Mouse (Mus musculus) midbrain, postnatal 0 days (tissue): ENCODE results near the gene Birc7. TPM values are rescaled to one million over a fixed set of nuclear protein-coding genes. Genes with fewer than 3 reads are reported as not detected.
A peak's percentile ranks its signal among the peaks of the same experiment; 100 is the strongest.

Source experiments
- ATAC-seq: fragments of 200-750 bp; cut with Nextera tagmentation; 2 replicates; pipeline ENCODE4 v1.8.0; 2017; ENCODE audit warnings: moderate number of reproducible peaks, mild to moderate bottlenecking, moderate TSS enrichment, moderate library complexity; ENCODE audit not compliant: low FRiP score
- DNase-seq: peaks from one replicate; pipeline ENCODE4 v3.0.0-alpha.2; 2015; ENCODE audit warnings: low spot score
- H3K27ac ChIP-seq: fragments of 300-500 bp; sonication (generic); 2 replicates; pipeline ENCODE4 v1.5.1; 2014; ENCODE audit warnings: low read depth, mild to moderate bottlenecking, low read length, mixed read lengths
- H3K27me3 ChIP-seq: fragments of 300-500 bp; sonication (generic); 2 replicates; pipeline ENCODE4 v1.6.1; 2014; ENCODE audit warnings: low read length, control low read depth, mixed read lengths; ENCODE audit not compliant: insufficient read depth
- H3K36me3 ChIP-seq: fragments of 300-500 bp; sonication (generic); 2 replicates; pipeline ENCODE4 v1.6.1; 2014; ENCODE audit warnings: low read length, control low read depth, mixed read lengths; ENCODE audit not compliant: insufficient read depth
- H3K4me1 ChIP-seq: fragments of 300-500 bp; sonication (generic); 2 replicates; pipeline ENCODE4 v1.6.1; 2014; ENCODE audit warnings: mild to moderate bottlenecking, control low read depth, antibody characterized with exemption, low read length, mixed read lengths; ENCODE audit not compliant: insufficient read depth
- H3K4me2 ChIP-seq: fragments of 300-500 bp; sonication (generic); 2 replicates; pipeline ENCODE4 v1.6.1; 2014; ENCODE audit warnings: low read depth, mild to moderate bottlenecking, low read length, mixed read lengths; ENCODE audit not compliant: poor library complexity, severe bottlenecking
- H3K4me3 ChIP-seq: fragments of 300-500 bp; sonication (generic); 2 replicates; pipeline ENCODE4 v1.5.1; 2014; ENCODE audit warnings: low read depth, mild to moderate bottlenecking, low read length, moderate library complexity
- H3K9ac ChIP-seq: fragments of 300-500 bp; sonication (generic); replicated peaks from 2 replicates; pipeline ENCODE4 v1.6.1; 2014; ENCODE audit warnings: mild to moderate bottlenecking, low read length, moderate library complexity, mixed read lengths; ENCODE audit not compliant: poor library complexity, severe bottlenecking
- H3K9me3 ChIP-seq: fragments of 300-500 bp; sonication (generic); 2 replicates; pipeline ENCODE4 v1.6.1; 2016; ENCODE audit warnings: low read length, control low read depth
- CTCF ChIP-seq: IDR thresholded peaks from 2 replicates; pipeline ENCODE4 v1.5.1; 2016; ENCODE audit warnings: antibody characterized with exemption, mild to moderate bottlenecking
- WGBS: fragments of 180-500 bp; shearing (Covaris S2); extraction: QIAGEN DNeasy Blood & Tissue Kit; methylation state at CpG from one replicate; pipeline ENCODE4 v1.1.7; 2014; 5-methylcytosine and 5-hydroxymethylcytosine counted together
- polyA plus RNA-seq: library from polyadenylated mRNA; unstranded; fragments of >200 nt; fragmentation: Nextera tagmentation; extraction: Ambion mirVana; gene quantifications from 2 replicates; pipeline ENCODE4 v1.2.1, GENCODE M21; 2015
- total RNA-seq: library from RNA; depleted of rRNA; stranded (reverse); fragments of >200 nt; gene quantifications from 2 replicates; pipeline ENCODE4 v1.2.3, GENCODE M21; 2014

Birc7 gene
- total and polyA plus RNA-seq, 2 experiments from 2014 or later: 0.10 TPM; not detected in 1

DNA sequence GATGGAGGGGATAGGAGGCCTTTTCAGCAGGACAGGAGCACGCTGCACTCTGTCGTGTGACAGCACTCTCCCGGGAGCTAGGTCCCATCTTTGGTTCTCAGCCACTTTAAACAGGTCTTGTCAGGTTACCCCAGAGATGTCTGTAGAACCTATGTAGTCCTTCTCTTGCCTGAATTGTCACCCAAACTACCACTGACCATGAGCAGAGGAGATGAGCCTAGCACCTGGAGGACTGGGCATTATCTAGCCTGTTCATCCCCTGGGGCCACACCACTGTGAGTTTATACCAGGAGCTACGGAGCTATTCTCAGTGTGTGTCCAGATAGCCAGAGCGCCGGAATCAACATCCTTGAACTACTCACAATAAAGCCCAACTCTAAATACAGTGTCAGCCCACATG is 31.0 kb upstream of the Birc7 start:
- DNase-seq (no peak), ATAC-seq (no peak)
- no peak for TF ChIP-seq CTCF
- Histone ChIP-seq H3K9ac (no peak overlapping the region), H3K27ac (peak overlapping the region; percentile 99), H3K27me3 (no peaks in the 10 kb centered on the region), H3K9me3 (no peaks in the 10 kb centered on the region), H3K4me3 (no peak overlapping the region), H3K36me3 (no peaks in the 10 kb centered on the region; the same call in 1 of the 2 replicates), H3K4me1 (peaks cover 13% of the 10 kb centered on the region), H3K4me2 (no peak overlapping the region)
- WGBS: 55% methylated on average over 6 of the region's 6 CpGs

DNA sequence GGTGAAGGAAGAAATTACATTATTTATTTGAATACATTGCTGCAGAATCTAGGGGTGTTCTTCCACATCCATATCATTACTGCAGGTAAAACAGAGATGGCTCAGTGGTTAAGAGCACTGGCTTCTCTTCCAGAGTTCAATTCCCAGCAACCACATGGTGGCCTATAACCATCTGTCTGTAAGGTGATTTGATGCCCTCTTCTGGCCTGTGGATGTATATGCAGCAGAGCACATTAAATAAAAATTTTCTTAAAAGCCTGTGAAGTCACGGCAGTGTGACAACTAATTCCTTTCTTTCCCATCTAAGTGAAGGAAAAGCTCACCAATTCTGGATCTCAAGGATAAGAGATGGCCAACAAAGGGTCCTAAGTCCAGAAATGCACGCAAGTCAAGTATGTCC is 26.7 kb upstream of the Birc7 start:
- Histone ChIP-seq H3K36me3 (peaks cover 7% of the 10 kb centered on the region; the same call in 1 of the 2 replicates), H3K9me3 (no peaks in the 10 kb centered on the region), H3K4me3 (no peak overlapping the region), H3K4me2 (no peak overlapping the region), H3K4me1 (peaks cover 4% of the 10 kb centered on the region; the same call in 1 of the 2 replicates), H3K27ac (no peak overlapping the region), H3K27me3 (no peaks in the 10 kb centered on the region), H3K9ac (no peak overlapping the region; the same call in 1 of the 2 replicates)
- 24% methylated on average over 2 of the region's 2 CpGs for WGBS
- DNase-seq: peak; percentile 79
- 0 out of 2 replicates have a peak, but pooled peaks have one; percentile 41 for ATAC-seq
- TF ChIP-seq CTCF: peak; percentile 88

DNA sequence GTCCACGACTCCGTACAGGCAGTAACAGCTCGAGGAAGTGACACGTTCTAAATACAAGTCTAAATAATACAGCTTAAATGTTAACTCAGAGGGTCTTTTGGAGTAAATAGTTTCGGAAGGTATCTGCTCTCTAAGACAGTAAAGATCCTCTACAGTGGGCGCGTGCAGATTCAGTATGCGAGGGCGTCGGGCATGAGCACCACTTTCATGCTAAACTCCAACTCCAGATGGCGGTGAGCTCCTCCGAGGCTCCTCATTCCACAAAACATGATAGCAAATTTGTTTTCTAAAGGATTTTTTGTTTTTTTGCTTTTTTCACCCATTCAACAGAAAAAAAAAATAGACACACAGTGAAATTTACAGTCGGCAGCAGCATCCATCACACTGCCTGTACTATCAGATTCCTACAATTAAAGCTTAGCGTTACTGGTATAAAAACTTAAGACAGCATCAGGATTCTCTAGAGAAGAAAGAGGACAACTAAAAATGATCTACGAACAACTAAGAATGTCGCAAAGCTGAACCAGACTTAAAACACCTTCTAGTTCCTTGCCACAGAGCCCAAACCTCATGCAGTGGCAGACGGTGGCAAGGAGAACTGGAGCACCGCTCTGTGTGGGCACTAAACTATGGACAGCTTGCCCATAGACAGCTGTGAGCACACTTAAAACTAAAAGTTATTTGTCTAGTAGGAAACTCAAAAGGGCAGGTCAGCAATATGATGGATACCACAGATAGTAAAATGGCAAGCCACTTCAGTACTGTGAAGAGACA is 24.2 kb upstream of the Birc7 start:
- Histone ChIP-seq H3K4me1 (no peaks in the 10 kb centered on the region), H3K27ac (no peak overlapping the region), H3K9me3 (no peaks in the 10 kb centered on the region), H3K4me3 (no peak overlapping the region), H3K4me2 (no peak overlapping the region), H3K27me3 (no peaks in the 10 kb centered on the region), H3K36me3 (peaks cover 7% of the 10 kb centered on the region; the same call in 1 of the 2 replicates), H3K9ac (no peak overlapping the region)
- ATAC-seq (no peak), DNase-seq (no peak)
- WGBS: 94% methylated on average over 18 of the region's 18 CpGs
- TF ChIP-seq CTCF: no peak

DNA sequence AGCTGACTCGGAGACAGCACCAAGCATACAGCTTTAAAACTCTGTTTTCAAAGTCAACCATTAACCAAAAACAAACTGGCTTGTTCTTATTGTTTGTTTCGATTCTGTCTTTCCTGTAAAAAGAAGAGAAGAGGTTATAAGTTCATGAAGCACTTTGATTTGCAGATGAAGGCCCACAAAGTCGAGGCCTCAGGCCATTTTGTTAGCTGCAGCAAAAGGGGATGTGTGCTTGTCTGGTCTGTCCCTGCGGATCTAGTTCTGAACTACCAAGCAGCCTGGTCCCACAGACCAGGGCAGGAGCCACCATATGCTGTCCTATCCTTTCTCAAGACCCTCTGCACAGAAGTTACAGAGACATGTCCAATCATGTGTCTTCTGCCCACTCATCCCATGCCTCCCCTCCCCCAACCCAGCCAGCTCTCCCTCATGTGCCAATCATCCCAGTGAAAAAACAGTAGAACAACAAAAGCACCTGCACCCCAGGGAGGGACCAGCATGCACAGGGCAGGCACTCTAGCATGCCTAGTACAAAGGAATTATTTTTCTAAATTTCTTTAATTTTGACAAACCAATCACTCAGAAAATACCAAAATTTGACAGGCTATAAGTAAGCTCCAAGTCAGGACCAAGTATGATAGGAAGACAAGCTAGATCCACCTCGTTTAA is 23.1 kb upstream of the Birc7 start:
- Histone ChIP-seq H3K9ac (no peak overlapping the region), H3K27ac (no peak overlapping the region), H3K4me2 (no peak overlapping the region), H3K27me3 (no peaks in the 10 kb centered on the region), H3K36me3 (peaks cover 14% of the 10 kb centered on the region), H3K9me3 (no peaks in the 10 kb centered on the region), H3K4me1 (no peaks in the 10 kb centered on the region), H3K4me3 (no peak overlapping the region)
- WGBS: 70% methylated on average over 5 of the region's 5 CpGs
- no peak for TF ChIP-seq CTCF
- DNase-seq: no peak
- no peak for ATAC-seq

DNA sequence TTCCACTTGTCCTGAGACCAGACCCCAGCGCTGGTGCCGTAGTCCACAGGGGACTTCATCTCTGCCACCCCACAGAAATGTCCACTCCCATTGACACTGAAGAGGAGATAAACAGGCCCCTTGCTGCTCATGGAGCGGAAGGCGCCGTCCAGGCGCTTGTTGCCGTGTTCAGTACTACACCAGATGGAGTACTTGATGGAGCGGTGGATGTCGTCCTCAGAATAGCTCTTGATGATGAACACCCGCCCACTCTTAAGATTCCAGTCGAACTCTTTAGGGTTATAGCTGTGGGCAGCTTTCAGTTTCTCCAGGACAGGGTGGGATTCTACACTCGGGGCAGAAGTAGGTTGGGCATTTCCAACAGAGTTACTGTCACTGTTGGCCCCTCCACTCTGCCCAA is 17.9 kb upstream of the Birc7 start:
- peaks cover 41% of the 10 kb centered on the region for H3K36me3 ChIP-seq

DNA sequence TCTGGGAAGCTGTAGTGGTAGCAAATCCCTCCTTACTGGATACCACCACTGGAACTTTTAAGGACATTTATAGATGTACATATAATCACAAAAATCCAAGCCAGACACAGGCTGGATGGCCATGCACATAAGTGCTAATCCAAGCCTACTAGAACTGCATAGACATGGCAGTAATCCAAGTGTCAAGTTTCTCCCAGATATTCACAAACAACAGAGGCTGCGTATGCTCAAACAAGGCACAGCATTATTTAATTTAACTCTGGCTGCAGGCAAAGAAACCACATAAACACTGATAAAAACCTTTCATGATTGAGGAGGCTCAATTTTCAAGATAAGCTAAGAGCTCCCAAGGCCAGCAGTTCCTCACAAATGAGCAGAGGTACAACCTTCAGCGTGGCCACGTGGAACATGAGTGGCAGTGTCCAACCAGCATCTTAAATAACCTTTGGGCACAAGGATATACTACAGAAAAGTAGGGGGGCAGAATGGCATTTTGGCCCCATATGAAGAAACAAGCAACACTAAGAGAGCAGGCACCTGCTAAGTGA is 12.9 kb upstream of the Birc7 start:
- no peak for DNase-seq
- Histone ChIP-seq H3K4me1 (peaks cover 6% of the 10 kb centered on the region; the same call in 1 of the 2 replicates), H3K27ac (no peak overlapping the region), H3K4me3 (no peak overlapping the region), H3K9ac (no peak overlapping the region), H3K27me3 (no peaks in the 10 kb centered on the region), H3K9me3 (no peaks in the 10 kb centered on the region), H3K36me3 (peaks cover 45% of the 10 kb centered on the region), H3K4me2 (no peak overlapping the region)
- TF ChIP-seq CTCF: no peak
- ATAC-seq: no peak
- WGBS: 80% methylated on average over 3 of the region's 3 CpGs

More for the DNA sequence above, 17.9 kb upstream of the Birc7 start:
- Histone ChIP-seq H3K4me1 (no peaks in the 10 kb centered on the region), H3K27ac (no peak overlapping the region), H3K4me2 (no peak overlapping the region), H3K9ac (no peak overlapping the region), H3K27me3 (no peaks in the 10 kb centered on the region), H3K4me3 (no peak overlapping the region), H3K9me3 (no peaks in the 10 kb centered on the region)
- TF ChIP-seq CTCF: no peak
- no peak for ATAC-seq
- DNase-seq: no peak
- WGBS: 95% methylated on average over 12 of the region's 12 CpGs
